Mouse (Mus musculus): ENCODE measurements around the gene Jade1.

GRCm38 (mm10) chr3:41618036-41618435, 62.5 kb downstream of the Jade1 start:
- TF ChIP-seq CTCF (IDR thresholded peaks at IDR 0.05; ENCODE audit: low read depth) (no peak), EP300 (optimal IDR thresholded peaks at IDR 0.05) (no peak)

Measured in stomach, postnatal 0 days (tissue).